Mouse (Mus musculus) frontal cortex, postnatal 10 days (tissue): Measurements from ENCODE around the gene Lmf2.

Experiments used
- DNase-seq, 2 experiments: peaks; one replicate each; pipeline ENCODE4 v3.0.0; 2022; ENCODE audit warnings: low spot score in 2 of 2, mixed read lengths in 1 of 2

Gene Lmf2

GRCm38 (mm10) chr15:89316146-89316545, 39.3 kb downstream of the Lmf2 start:
- DNase-seq, result no peak

- peak; percentile 97 to 98 for DNase-seq
Observed at GRCm38 (mm10) chr15:89315190-89315731, 40.2 kb downstream of the Lmf2 start, which contains the start of gene Sbf1. Gene Sbf1, minus strand, starts transcription at chr15:89315311.

GRCm38 (mm10) chr15:89314511-89315189, 40.8 kb downstream of the Lmf2 start:
- DNase-seq, result peak; percentile 43 to 45

- DNase-seq, result no peak
Observed at GRCm38 (mm10) chr15:89314107-89314506, 41.4 kb downstream of the Lmf2 start.

GRCm38 (mm10) chr15:89313359-89313758, 42.1 kb downstream of the Lmf2 start:
- no peak for DNase-seq

- no peak for DNase-seq
Observed at GRCm38 (mm10) chr15:89309962-89310498, 45.4 kb downstream of the Lmf2 start.

GRCm38 (mm10) chr15:89308406-89309139, 46.9 kb downstream of the Lmf2 start:
- DNase-seq, result no peak

GRCm38 (mm10) chr15:89307461-89307860, 48.0 kb downstream of the Lmf2 start:
- DNase-seq, result no peak

- no peak for DNase-seq
Observed at GRCm38 (mm10) chr15:89305966-89306365, 49.5 kb downstream of the Lmf2 start.
